Mouse (Mus musculus) CH12.LX (cell line): ENCODE data around the gene Fndc4.

Experiments used
- ETS1 ChIP-seq: conservative IDR thresholded peaks from 2 replicates; pipeline ENCODE4 v1.6.1; 2012; ENCODE audit warnings: low read depth, mild to moderate bottlenecking, inconsistent platforms, low read length, improper control_type of control experiment, moderate library complexity
- JUN ChIP-seq: IDR thresholded peaks from 2 replicates; pipeline ENCODE4 v1.6.1; 2011; ENCODE audit warnings: low read depth, mild to moderate bottlenecking, low read length, improper control_type of control experiment, moderate library complexity; ENCODE audit not compliant: insufficient read depth

DNA sequence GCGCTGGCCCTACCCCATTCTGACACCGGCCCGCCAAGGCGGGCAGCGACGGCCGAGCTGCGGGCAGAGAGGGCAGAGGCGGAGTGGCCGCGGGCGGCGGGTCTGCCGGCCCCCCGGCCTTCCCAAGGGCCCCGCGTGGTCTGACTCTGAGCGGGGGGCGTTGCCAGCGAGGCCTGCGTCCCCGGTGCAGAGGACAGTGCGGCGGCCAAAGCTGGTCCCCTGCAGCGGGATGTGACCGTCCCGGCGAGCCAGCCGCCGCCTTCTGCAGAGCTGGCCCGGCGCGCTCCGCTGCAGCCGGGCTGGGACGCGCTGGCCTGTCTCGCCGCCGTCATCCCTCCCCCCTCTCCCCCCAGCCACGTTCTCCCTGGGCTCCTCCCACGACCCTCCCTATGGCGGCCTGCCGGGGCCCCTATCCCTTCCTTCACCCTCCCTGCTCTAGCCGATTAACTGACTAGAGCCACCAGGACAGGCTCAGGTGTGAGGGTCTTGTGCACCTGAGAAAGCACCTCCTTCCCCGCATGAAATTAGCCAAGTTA, at the start of gene Fndc4:
- no peak for TF ChIP-seq ETS1
- TF ChIP-seq JUN = no peak
